Mouse (Mus musculus) urinary bladder, adult 2 months (tissue): ENCODE results near the gene Chodl. TPM values are rescaled to one million over a fixed set of nuclear protein-coding genes. Genes with fewer than 3 reads are reported as not detected.

Experiments
- DNase-seq: peaks from one replicate; pipeline ENCODE4 v3.0.0; 2022; ENCODE audit warnings: low spot score
- polyA plus RNA-seq: library from polyadenylated mRNA; depleted of rRNA; stranded (reverse); fragments of >200 nt; gene quantifications from 2 replicates; pipeline ENCODE4 v1.2.3, GENCODE M21; 2012; rRNA removed

Gene Chodl
- polyA plus RNA-seq, result 26.6 and 37.8 TPM in 2 replicates

- peak; percentile 19 for DNase-seq
Observed at GRCm38 (mm10) chr16:78930382-78931286, at the start of gene Chodl. Gene Chodl (plus strand): TSS chr16:78930948.

GRCm38 (mm10) chr16:78922644-78923043 lies 8.1 kb upstream of the Chodl start:
- no peak for DNase-seq

GRCm38 (mm10) chr16:78931287-78932025 lies 708 bp downstream of the Chodl start:
- DNase-seq, result no peak

- DNase-seq, result no peak
Observed at GRCm38 (mm10) chr16:78934298-78934697, 3.5 kb downstream of the Chodl start.

GRCm38 (mm10) chr16:78937755-78938154 lies 7.0 kb downstream of the Chodl start:
- DNase-seq, result no peak

GRCm38 (mm10) chr16:78950359-78950758 lies 19.6 kb downstream of the Chodl start:
- DNase-seq, result no peak

- DNase-seq, result no peak
Observed at GRCm38 (mm10) chr16:78957434-78957833, 26.7 kb downstream of the Chodl start.

- DNase-seq, result no peak
Observed at GRCm38 (mm10) chr16:78969091-78969731, 38.5 kb downstream of the Chodl start.

- DNase-seq, result no peak
Observed at GRCm38 (mm10) chr16:78974099-78974498, 43.4 kb downstream of the Chodl start.

GRCm38 (mm10) chr16:78976384-78976783 lies 45.6 kb downstream of the Chodl start:
- DNase-seq, result no peak

Other genes starting within 250 kb of the Chodl start
- gene Tmprss15, start 160.1 kb downstream of the Chodl start, polyA plus RNA-seq, result not detected in 2 replicates